Mouse (Mus musculus) kidney, adult 2 months (tissue): ENCODE measurements at regions not wholly inside any gene's neighbourhood (a gene's known extent, or its start where the extent isn't known, plus 50 kb on each side); places are given as distances from the start of the nearest gene placed in this dataset.

Source experiments
- CTCF ChIP-seq: fragments of 200-500 bp; conservative IDR thresholded peaks from 2 replicates; pipeline ENCODE4 v1.5.1; 2011; ENCODE audit warnings: low read depth, mild to moderate bottlenecking, control low read depth, low read length, moderate library complexity, mixed read lengths; ENCODE audit not compliant: insufficient read depth, insufficient read length
- POLR2A ChIP-seq: fragments of 200-500 bp; IDR thresholded peaks from one replicate; pipeline ENCODE4 v1.6.1; 2011; ENCODE audit warnings: low read depth, low read length, control low read depth

- TF ChIP-seq POLR2A (no peak), CTCF (no peak)
Measured at GRCm38 (mm10) chr9:80825346-80825745, 360.1 kb upstream of the Impg1 start.
